Mouse (Mus musculus) hindlimb bud, embryonic 11.5 days (tissue): ENCODE results near the gene Tas2r143.

Source experiments
- DNase-seq: peaks from one replicate; pipeline ENCODE4 v3.0.0-alpha.2; 2012; ENCODE audit warnings: low read depth, low spot score; ENCODE audit errors: extremely low spot score

Tas2r143 gene

GRCm38 (mm10) chr6:42395960-42396809, 3.9 kb upstream of the Tas2r143 start:
- DNase-seq: no peak

DNA sequence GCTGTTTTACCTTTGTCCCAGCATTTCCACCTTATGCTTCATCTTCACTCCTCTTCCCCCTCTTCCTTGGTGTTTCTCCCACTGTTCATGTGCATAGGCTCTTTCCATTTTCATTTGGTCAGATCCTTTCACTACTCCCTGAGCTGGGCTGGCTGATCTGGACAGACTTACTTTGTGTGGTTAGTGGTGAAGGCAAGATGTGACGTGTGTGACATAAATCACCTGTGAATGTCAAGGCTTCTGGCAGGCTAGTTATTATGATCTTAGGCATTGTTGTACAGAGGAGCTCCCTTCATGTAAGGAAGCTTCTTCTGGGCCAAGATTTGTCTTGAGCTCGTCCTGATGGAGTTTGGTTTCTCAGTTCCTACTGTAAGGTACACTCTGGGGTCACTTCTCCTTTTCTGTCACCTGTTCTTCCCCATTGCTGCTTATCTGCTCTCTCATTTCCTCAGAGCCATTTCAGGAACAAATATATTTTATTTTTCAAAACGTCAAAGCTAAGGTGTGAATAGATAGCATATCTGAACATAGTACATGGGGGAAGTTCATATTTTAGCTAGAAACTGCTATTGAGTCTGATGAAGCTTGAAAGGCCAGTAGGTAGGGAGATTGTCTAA, 2.9 kb upstream of the Tas2r143 start:
- no peak for DNase-seq

DNA sequence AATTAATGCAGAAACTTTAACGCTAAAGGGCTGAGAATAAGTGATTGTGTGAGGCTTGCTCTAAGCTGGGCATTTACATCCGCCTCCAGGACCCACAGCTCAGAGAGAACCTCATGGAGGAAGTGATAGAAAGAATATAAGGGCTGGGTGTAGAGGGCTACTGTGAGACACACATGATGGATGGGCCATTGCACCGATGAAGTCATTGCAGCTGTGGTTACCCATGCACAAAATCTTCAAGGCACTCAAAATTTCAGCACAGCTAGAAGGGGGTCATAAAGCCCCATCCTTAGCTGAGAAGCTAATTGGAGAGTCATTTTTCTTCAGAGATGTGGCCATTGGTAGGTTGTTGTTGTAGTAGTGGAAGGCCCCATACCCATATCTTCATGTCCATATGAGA, 1.8 kb upstream of the Tas2r143 start:
- DNase-seq: no peak

DNA sequence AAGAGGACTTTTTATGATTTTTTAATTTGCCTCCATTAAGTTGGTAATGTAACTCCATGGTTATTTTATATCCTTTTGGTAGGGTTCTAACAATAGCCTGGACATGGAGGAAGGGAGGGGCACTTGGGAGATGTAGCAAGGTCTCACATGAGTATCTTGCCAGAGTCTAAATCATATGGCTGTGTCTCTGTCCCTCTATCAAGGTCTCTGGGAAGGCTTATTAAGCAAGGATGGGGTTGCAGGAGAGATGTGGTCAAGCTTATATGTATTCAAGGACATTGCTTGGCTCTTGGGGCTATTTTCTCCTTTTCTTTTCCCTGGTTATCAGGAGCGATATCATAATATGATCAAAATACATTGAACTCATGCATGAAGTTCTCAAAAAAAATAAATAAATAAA, 1.0 kb upstream of the Tas2r143 start:
- no peak for DNase-seq

- no peak for DNase-seq
Measured at GRCm38 (mm10) chr6:42405134-42405533, 5.1 kb downstream of the Tas2r143 start, which contains the start of gene Tas2r135. Gene Tas2r135, plus strand, starts transcription at chr6:42405434.

DNA sequence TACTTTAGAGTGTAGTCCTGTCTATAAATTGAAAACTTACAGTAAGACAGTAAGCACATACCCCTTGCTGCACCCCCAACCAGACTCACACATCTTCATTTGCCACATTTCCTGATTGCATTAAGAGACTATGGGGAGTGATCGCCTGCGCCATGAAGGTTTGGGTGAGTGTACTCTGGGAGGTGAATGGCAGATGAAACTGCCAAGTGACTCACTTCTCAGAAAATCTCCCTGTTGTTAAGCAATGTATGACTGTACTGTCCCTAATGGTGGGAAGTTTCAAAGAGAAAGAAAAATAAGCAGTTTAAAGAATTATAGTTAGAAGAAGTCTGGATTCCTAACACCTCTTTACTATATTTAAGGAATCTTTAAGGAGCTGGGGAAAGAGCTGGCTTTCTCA, 19.4 kb downstream of the Tas2r143 start:
- DNase-seq: no peak

DNA sequence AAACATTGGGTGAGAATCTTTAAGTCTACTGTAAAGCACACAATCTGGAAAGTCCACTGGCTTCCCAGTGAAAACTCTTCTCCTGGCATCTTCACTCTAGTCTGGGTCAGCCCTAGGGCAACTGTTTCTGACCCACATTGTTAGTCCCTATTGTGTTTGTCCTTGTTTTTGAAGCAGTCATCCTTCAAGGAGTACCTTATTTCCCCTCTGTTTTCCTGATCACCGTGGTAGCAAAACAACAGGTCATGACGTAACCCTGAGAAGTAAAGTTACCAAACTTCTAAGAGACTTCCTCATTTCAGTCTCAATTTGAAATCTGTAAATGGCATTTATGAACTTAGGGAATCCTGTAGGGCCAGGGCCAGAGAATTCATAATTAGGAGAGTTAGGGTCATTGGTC, 21.4 kb downstream of the Tas2r143 start:
- no peak for DNase-seq

DNA sequence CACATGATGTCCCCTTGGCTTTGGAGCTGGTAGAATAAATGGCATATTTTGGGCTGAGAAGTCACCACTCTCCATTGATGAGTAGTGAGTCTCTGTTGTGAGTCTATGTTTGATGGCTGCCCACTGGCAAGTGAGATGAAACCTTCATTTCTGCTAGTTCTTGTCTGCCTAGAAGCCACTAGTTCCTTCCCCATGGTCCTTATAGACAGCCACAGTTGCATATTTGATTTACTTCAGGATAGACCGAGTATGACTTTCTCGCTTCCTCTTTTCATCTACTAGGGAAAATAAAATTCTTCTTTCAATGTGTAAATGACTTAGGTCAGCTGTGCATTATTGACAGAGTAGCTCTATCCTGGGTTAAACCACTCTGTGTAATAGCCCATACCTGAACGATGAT, 24.4 kb downstream of the Tas2r143 start:
- no peak for DNase-seq

- DNase-seq: no peak
Measured at GRCm38 (mm10) chr6:42426337-42426736, 26.3 kb downstream of the Tas2r143 start.

DNA sequence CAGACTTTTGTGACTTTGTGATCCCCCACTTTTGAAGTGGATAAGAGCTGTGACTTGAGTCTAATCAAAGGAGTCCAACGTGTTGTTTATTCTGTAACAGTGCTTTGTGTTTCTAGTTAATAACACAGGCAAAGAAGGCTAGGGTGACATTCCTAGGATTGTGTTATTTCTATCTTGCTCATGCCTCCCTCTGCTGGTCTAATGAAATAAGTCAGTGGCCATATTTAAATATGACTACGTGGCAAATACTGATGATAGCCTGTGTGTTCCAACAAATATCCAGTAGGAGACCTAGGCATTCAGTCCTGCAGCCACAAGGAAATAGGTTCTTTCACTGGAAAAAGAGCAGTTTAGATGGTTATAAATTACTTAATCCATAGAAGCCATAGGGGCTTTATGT, 33.5 kb downstream of the Tas2r143 start:
- no peak for DNase-seq

GRCm38 (mm10) chr6:42434446-42434845, 34.4 kb downstream of the Tas2r143 start, which contains the start of gene Tas2r126:
Gene Tas2r126, plus strand, starts transcription at chr6:42434535.
- DNase-seq: no peak

- DNase-seq: no peak
Measured at GRCm38 (mm10) chr6:42435490-42435889, 35.5 kb downstream of the Tas2r143 start.

- no peak for DNase-seq
Measured at GRCm38 (mm10) chr6:42441395-42441794, 41.4 kb downstream of the Tas2r143 start.

DNA sequence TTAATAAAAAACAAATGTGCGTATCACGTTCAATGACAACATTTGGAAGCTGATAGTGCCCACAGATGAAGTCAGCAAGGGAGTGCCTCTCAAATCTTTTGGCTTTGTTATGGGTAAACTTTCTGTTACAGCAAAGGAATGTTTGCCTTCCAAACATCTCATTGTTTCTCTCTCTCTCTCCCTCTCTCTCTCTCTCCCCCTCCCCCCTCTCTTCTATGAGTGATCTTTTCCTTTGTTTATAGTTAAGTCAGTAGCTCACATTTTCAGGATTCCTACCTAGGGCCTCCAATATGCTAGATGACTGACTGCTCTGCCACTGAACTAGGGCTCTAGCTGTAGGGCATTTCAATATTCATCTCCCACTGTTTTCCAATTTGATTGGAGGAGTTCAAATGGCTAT, 44.5 kb downstream of the Tas2r143 start:
- DNase-seq: no peak

DNA sequence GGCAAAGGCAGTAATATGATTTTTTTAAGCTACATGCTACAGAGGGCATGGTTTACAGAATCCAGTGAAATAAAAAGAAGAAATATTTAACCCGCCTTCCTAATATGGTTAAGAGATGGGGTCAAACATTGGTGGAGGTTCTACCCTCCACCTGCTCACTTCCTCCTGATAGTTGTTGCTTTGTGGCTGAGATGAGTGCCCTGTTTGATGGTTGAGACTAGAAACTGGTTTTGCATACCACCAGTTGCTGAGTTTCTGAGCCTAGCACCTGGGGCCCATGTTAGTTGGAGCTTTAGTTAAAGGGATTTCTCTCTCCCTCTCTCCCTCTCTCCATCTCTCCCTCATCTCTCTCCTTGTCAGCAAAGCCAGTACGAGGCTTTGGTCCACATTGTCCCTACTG, 47.3 kb downstream of the Tas2r143 start:
- no peak for DNase-seq
